Mouse (Mus musculus) adrenal gland (tissue): ENCODE measurements around the gene Mfsd4a.

Experiments
- intact Hi-C: fragments of 180-260 bp; cut with DNase I; formaldehyde crosslinking; loops from one replicate; pipeline ENCODE4 v1.15.1; 2025

Gene Mfsd4a

DNA sequence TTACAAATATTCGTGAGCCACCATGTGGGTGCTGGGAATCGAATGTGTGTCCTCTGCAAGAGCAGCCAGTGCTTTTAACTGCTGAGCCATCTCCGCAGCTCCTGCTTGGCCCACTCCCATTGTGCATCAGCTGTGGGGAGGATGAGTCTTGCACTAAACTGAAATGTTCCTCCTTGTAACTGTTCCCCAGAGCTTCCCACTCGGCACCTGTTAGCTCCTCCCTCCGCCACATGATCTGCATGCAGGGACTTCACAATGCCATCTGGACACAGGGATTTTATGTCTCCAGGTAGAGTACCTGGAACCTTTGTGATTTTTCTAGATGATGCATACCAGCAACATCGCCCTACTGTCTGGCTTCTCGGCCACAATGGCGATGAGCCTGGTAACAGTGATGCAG, 1.6 kb upstream of the Mfsd4a start:
- intact Hi-C loops = no loop called here

DNA sequence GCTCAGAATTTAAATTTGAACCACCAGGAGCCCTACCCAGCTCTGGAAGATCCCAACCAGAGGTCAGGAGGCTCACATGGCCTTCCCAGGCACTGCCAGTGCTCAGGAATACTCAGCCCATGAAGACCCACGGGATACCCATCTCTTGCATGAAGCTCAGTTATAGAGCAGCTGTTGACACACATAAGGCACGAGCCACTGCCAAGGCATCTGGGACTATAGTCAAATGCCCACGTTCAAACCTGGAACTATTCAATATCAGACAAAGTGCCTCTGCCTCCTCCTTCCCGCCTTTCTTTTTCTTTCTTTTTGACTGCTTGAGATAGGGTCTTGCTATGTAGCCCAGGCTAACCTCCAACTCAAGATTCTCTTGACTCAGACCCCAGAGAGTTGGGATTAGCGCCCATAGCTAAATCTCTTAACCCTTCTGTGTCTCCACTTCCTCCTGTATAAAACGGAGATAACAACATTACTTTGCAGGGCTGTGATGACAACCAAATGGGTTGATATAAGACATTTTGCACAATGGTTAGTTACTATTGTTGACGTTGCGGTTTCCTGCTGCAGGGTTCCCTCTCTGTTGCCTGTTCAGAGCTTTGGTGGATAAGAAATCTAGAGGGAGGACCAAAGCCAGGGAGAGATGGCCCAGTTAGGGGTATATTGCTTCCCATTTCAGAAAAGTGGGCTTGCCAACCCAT, 2.2 kb downstream of the Mfsd4a start:
- intact Hi-C loops = no loop called here

DNA sequence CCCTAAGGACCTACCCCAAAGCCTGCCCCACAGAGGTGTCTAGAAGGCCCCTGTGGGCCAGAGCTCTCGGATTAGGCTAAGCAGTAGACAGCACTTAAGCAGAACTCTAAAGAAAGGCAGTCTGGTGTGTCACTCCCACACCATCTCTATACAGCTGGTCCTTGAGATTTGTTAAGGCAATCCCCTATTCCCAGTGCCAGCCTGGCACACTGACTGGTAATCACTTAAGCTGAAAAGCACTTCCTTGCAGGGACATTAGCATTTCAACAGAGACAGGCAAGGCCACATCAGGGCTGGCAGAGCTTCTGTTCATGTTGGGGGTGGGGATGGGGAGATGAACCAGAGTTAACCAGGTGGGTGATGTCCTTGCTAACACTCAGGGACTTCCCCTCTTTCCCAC, 2.9 kb downstream of the Mfsd4a start:
- intact Hi-C loops = no loop called here

DNA sequence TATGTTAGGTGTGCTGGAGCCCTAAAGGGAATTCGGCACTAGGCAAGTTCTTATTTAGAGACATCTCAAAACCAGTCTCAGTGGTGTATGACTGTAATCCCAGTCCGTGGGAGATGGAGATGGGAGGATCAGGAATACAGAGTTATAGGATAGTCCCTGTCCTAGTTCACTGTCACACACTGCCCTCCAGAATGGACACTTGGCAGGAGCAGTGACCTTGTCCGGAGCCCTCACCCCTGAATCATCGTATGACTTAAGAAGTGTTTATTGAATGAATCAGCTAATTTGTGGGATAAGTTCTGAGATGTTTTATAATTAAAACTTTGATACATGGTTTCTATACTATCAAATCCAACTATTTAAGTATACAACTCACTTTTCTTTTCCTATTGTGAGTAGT, 4.8 kb downstream of the Mfsd4a start:
- intact Hi-C loops = no loop called here

DNA sequence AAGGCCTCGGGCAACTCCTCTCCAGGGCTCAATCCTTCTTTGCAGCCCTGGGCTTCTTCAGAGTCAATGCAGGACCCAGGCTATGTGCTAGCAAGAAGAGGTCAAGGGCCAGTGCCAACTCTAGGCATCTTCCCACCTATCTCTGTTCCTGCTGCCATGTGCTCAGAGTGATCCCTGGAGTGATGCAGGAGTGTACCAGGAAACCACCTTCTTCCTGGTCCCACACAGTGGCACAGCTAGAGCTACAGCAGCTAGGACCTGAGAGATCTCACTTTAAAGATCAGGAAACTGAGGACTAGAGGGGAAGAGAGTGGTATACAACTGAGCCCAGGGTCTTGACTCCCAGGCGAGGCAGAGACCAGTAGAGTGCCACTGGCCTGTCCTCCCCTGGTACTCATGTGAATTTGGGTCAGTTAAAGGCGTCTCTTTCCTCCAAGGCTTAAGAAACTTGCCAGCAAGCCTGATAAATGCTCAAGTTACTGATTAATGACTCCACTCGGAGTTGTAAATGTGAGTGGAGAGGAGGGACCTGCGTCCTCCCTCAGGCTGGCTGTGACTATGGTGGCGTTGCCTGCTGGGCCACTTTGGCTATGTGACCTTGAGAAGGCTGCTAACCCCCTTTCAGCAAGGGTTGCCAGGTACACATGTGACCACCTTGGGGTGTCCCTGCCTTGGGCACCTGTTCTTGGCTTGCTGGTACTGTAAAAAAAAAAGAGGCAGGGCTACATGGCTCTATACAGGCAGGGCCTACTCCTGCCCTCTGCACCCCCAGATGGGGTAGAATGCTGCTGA, 5.9 kb downstream of the Mfsd4a start:
- intact Hi-C loops = no loop called here

DNA sequence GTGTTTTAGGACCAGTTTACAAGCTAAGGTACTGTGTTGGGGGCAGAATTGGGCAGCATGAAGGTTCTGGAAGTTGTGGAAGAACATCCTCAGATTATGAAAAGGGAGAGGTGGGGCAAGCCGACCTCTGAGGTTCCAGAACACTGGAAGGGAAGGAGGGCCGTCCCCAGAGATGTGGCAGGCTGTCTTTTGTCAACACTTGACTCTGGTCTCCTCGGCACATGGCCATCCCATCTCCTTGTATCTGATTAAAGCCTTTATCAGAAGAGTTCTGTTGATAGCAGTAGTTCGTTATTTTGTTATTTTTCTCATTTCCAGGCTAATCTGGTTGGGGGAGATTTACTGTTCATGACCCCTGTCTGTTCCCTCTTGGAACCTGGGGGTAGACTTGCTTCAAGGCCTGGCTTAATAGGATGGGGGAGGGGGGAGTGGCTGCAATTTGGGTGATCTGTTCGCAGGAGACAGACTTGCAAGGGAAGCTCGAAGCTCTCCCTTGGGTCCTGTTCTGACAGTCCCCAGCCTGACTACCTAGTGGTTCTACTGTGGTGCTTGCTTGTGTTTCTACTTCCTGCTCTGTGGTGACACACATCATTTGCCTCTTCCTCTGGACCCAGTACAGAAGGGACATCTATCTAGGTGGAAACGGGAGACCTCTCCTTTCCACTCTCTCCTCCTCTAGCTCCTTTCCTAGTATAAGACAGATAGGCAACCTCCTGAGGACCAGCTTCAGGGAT, 7.7 kb downstream of the Mfsd4a start:
- intact Hi-C loops = no loop called here

DNA sequence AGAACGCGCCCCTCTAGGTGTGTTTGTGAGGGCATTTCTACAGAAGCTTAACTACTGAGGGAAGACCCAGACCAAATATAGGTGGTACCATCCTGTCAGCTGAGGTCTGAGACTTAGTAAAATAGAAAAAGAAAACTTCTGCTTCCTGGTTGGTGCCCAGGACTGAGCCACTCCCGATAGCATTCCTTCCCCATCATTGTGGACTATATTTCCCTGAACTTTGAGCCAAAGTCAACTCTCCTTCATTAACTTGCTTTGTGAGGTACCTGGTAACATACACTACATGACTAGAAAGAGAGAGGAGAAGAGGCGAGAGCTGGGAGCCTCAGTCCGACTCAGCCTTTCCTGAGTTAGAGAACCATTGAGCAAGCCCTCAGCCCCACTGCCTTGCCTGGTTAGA, 9.3 kb downstream of the Mfsd4a start:
- intact Hi-C loops = no loop called here

DNA sequence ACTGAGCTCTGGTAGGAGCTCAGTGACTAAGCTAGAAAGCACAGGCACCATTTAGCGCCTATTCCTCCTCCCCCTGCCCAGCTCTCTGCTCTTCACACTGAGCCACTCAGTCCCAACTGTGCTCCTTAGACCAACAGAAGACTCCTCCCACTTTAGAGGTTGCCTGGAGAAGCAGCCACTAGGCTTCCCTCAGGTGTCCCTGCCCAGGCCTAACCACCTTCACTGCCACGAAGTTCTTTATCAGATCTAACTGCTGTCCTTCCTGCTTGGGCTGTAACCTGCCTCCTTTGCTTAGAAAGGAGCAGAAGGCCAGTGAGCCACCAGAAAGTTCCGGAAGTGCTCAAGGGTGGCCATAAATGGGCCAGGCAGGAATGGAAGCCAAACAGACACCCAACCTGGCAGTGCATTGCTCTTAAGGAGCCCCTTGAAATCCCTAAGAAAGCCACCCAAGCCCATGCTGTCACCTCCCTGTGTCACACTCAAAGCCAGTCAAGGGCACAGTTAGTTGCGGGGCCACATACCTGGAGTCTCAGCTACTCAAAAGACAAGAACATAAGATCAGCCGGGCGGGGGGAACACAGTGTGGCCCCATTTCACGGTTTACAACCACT, 12.7 kb downstream of the Mfsd4a start:
- intact Hi-C loops = no loop called here

DNA sequence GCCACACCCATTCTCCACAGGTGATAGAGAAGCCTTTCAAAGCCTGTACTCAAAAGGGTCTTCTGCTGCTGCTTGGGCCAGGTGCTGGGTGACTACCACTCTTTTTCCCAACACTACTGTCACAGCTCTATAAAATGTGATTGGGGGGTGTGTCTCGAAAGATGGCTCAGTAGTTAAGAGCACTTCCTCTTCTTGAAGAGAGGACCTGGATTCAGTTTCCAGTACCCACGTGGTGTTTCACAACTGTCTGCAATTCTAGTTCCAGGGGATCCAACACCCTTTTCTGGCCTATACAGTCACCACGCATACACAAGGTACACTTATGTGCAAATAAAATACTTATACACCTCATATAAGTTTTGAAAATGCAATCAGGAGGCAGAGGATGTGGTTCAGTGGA, 13.5 kb downstream of the Mfsd4a start:
- intact Hi-C loops = no loop called here

DNA sequence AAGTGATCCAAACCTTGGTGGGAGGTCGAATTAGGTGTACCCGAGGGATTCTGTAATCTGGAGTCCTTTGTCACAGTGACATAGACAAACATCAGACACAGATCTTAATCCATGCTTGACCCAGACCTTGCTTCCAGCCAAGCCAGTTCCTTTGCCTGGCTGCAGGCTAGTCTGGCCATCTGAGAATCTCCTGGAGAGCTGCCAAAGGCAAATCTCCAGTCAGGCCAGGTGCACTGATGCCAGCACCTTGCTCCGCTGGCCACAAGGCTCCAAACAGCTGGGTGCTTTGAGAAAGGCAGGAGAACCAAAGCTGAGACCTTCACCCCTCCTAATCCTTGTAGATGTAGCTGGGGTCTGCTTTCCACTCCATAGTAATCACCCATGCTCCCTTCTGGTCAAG, 16.1 kb downstream of the Mfsd4a start:
- intact Hi-C loops = no loop called here

DNA sequence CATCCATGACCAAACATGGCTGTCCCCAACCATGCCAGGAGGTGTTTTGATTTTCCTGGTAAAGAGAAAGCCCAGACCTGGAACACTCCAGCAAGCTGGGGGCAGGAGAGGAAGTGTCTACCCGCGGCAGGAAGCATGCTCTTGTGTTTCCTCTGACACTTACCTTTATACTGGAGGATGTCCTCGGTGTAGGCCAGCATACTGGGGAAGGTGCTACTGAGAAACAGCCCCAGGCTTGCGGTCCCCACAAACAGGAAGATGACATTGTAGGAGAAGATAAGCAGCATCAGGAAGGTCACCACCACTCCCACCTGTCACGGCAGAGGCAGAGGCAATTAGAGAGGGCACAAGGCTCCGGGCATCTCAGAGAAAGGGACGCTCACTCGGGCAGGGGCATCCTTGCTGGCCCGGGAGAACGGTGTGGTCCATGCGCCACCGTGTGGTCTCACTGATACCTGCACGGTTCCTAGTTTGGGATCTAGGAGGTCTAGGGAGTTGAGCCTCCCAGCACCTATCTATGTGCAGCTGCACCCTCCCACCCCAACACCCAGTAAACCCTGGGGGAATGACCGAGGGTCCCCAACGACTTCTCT, 21.6 kb downstream of the Mfsd4a start:
- intact Hi-C loops = loop anchor here (1.0 kb wide), 1 partner anchor 109 kb away; no protein-coding TSS in a partner anchor

DNA sequence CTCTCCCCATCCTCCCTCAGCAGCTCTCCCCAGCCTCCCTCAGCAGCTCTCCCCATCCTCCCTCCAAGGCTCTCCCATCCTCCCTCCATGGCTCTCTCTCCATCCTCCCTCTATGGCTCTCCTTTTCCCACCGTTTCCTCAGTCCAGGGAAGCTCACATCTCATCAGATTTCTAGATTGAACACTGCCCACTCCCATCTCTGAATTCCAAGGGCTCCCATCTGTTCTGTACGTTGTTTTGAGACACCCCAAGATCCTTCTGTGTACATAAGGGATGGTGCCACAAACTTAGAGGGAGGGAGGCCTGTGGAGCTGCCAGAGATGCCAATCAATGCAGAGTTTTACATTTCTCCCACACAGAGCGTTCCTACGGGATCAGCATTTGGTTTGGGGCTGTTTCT, 24.1 kb downstream of the Mfsd4a start:
- intact Hi-C loops = loop anchor here (2.0 kb wide), 1 partner anchor 49 kb away; no protein-coding TSS in a partner anchor

DNA sequence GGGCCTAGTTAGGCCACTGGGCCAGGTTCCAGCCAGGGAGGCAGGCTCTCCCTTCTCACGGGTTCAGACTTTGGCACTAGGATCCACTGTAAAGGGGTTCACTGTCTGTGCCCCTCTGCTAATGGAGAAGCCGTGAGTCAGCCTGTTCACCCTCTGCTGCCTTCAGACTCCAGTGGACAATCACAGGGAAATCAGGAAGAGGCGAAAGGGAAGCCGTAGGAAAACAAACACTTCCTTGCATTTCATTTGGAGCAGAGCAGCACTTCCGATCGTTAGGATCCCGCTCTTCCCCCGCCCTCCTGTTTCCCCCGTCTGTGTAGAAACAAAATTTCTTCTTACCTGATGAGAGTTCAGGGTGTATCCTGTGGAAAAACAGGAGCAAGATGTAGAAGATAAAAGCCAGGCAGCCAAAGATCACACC, 27.7 kb downstream of the Mfsd4a start:
- intact Hi-C loops = no loop called here

DNA sequence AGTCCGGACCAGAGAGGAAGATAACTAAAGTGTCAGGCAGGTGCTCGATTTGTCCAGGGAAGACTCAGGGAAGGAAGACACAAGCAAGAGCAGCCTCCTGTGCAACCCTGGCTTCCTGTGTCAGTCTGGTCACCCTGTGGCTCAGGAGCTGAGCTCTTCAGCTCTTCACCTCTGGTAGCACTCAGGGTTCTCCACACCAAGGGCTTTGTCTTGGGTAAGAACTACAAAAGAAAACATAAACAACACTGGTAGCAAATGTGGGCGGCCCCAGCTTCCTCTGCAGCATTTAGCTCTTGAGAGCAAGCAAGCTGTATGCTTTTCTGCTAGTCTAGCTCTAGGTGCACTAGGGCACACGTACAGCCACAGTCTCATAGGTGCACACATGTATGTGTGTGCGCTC, 29.1 kb downstream of the Mfsd4a start:
- intact Hi-C loops = no loop called here

DNA sequence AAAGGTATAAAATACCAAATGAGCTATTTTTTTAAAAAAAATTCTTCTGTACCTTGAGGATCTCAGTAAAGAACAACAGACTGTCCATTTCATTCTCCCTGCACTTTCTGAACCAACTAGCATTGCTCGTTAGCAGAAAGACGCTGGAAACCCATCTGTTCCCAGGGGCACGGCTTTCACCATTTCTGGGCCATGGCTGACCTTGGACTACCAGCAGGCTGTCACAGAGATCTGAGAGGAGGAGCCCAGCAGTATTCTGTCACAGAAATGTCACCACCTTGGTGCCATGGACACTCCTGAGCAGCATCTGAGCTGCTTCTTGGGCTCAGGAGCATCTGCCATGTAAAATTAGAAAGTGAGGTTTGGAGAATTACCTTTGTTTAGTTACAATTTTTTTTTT, 30.1 kb downstream of the Mfsd4a start:
- intact Hi-C loops = no loop called here

DNA sequence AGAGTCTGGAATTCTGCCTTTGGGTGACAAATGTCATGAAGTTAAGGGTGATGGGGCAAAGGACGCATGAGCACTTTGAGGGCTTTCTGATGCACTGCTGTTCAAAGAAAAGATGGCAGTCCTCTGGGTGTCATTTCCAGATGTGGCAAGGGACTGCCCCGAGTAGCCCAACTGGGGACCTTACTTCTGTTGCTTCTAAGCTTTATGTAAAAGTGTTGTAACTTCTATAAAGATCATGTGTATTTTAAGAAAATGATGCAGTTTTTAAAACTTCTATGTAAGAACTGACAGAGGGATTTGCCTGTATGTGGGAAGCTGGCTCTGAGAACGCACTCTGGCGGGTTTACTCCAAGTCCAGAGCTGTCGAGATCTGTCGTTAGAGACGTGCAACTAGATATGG, 35.7 kb downstream of the Mfsd4a start:
- intact Hi-C loops = no loop called here

DNA sequence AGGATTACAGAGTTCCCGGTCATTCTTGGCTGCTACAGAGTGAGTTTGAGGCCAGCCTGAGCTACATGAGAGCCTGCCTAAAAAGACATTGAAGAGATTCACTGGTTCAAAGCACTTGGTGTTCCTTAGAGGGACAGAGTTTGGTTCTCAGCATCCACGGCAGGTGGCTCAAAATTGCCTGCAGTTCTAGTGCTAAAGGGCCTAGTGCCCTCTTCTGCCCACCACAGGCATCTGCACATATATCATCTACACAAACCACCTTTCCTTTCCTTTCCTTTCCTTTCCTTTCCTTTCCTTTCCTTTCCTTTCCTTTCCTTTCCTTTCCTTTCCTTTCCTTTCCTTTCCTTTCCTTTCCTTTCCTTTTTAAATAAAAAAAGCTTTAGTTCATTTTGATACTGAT, 37.3 kb downstream of the Mfsd4a start:
- intact Hi-C loops = no loop called here

DNA sequence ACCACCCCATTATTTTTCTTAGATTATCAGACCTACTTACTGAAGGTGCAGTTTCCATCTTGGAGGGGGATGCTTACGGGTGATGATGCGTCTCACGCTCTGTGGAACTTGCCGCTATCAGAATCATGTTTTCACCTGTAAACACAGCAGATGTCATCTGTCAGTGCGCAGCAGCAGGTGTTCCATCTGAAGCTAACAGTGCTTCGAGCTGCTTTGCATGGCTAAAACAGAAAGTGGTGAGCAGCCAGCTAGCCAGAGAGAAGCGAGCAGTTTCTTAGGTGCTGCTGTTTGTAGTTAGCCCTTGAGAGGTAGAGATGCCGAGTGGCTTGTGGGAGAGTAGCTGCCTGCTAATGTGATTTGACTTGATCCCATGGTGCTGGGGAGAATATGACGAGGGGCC, 39.4 kb downstream of the Mfsd4a start:
- intact Hi-C loops = no loop called here

DNA sequence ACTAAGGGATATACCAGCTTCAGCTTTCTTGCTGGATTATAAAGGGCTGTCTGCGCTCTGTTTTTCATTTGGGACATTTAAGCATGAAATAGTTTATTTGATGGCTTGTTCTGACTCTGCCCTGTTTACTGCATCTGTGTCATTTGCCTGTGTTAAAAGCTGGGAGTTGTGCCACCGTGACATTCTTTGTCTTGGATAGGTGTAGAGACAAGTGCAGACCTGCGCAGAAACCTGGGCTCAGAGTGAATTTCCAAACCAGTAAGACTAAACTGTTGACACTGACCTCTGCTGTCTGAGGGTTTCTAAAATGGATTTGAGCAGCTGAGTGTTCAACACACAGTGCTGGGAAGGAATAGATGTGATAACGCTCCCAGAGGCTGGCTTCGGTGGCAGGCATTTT, 39.9 kb downstream of the Mfsd4a start:
- intact Hi-C loops = no loop called here

DNA sequence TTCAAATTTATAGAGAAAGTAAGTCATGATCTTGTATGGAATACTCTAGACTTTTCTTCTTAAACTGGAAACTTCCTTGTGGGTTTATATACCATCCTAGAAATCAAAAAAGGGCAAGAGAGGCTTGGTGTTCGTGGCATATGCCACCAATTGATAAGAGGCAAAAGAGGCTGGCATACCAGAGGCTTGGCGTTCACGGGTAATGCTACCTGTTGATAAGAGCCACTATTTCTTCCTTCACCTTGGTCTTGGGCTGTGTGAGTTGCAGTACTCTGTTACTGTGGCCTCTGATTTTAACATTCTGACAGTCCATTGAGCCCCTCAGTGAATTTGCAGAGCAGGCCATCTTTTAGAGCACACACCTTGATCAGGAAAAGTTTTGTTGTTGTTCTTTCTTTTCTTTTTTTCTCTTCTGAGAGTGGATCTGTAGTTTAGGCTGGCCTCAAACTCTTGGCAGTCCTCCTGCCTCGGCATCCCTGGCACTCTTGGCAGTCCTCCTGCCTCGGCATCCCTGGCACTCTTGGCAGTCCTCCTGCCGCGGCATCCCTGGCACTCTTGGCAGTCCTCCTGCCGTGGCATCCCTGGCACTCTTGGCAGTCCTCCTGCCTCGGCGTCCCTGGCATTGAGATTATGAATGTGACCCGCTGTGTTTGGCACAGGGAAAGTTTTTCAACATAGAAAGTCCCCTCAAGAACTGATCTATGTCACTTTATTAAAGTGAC, 40.8 kb downstream of the Mfsd4a start:
- intact Hi-C loops = no loop called here

DNA sequence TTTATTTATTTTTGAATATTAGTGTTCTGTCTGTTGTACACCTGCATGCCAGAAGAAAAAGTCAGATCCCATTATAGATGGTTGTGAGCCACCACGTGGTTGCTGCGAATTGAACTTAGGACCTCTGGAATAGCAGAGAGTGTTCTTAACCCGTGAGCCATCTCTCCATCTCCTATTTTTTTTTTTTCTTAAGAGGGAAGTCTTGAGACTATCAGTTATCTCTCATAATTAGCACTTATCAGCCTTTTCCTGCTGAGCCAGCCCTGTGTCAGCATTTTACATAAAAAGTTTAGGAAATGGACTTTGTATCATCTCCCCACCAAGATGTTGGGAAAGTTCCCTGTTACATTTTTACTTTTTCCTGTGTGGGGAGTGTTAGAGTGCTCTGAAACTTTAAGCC, 45.8 kb downstream of the Mfsd4a start:
- intact Hi-C loops = no loop called here
